Mouse (Mus musculus): ENCODE results near the gene Asgr2.
A peak's percentile ranks its signal among the peaks of the same experiment; 100 is the strongest.
"Not testable (repeated sequence)": the region's sequence is repeated elsewhere in the genome, so short reads cannot be mapped to it uniquely, and the experiment has no call there.

Asgr2 gene

DNA sequence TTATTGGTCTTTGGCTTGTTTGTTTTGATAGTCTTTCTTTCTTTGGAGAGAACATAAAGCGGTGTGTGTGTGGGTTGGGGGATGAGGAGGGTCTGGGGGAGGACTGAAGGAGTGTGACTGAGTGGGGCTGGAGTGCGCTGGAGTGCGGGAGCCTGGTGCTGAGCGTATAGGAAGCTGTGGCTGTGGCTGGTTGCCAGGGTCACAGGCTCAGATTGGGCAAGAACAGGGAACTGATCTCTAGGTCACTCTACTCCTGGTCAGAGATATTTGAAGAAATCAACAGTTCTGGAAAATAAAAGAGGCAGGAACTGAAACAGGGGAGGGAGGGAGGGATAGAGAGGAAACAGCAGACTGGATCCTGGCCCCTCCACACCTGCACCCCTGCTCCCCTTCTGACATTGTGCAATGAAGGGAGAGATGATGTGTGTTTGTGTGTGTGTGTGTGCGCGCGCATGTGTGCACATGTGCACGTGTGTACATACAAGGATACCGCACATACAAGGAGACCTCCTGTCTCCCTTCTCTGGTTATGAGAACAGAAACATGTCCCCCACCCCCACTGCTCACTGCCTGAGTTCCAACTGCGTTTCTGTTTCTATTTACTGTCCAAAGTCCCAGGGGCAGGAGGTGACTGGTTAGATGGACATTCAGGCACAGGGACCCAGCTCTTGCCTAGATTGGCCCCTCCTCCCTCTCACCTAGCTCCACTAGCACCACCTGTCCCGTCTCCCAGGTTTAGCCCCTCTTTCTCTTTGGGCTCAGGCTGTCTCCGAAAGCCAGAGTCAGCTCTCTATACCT is at the start of gene Asgr2:
TSS of gene Asgr2 (plus strand) at position 659 of the 798 bp plus-strand sequence.
- no peak for DNase-seq (ENCODE audit: low spot score in 2 of 2)

DNA sequence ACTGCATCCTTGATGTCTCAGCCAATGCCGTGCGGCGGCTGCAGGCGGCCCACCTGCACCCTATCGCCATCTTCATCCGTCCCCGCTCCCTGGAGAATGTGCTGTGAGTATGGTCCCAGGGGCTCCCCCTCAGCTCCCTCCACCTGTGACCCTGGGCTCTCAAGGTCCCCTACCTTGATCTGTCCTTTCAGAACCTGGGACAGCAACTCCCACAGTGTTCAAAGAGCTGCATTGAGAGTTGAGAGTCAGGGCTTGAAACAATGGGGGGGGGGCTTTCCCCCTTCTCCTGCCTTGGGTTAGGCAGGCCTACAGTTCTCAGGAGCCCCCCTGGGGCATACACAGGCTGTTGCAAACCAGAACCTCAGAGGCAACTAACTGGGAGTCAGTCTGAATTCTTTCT is 48.8 kb upstream of the Asgr2 start:
- no peak for DNase-seq (ENCODE audit: low spot score in 2 of 2)

DNA sequence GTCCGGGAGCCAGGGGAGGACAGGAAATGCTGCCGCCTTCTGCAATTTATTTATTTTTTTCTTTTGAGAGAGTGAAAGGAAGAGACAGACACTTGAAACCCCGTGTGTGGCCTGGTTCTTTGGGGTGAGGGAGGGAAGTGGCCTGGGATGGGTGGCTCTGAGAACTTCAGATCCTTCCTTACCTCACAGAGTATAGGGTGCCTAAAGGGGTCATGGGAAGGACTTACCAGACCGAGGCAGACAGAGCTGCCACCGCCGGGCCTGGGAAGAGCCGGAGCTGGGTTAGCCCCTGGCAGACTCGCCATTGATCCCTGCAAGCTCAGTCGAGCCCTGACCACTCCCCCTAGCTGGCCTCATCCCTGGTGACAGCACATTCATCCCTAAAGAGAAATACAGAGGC is 47.0 kb upstream of the Asgr2 start:
- DNase-seq (ENCODE audit: low spot score in 2 of 2): no peak

DNA sequence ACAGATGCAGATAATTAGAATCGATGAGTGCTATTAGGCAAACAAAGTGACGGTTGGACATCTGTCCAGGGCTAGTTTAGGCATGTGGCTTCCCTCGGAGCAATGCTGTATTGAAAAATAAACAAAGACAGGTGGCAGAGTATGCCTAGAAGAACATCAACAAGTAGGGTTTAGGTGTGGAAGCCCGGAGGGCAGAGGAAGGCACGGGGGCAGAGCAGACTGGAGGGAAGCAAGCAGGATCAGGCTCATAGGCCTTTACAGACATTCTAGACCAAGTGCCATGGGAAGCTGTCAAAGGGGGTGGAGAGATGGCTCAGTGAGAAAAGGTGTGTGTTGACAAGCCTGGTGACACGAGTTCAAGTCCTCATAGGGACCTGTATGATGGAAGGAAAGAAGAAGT is 43.1 kb upstream of the Asgr2 start:
- DNase-seq (ENCODE audit: low spot score in 2 of 2): no peak

DNA sequence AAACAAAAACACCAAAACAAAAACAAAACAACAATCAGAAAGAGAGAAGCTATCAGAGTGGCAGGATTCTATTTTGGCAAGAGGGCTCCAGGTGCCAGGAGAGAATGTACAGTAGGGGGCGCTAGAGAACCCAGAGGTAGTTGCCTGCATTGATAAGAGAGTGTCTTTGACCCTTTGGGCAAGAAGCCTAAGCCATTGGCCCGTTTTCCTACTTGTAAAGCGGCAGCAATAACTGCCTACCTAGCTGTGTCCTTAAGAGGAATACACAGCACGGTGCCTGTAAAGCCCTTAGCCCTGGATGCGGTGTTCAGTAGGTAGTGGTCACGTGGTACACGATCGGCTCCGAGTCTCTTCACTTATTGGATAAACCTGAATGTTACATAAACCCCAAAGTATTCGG is 42.6 kb upstream of the Asgr2 start:
- DNase-seq (ENCODE audit: low spot score in 2 of 2): no peak

DNA sequence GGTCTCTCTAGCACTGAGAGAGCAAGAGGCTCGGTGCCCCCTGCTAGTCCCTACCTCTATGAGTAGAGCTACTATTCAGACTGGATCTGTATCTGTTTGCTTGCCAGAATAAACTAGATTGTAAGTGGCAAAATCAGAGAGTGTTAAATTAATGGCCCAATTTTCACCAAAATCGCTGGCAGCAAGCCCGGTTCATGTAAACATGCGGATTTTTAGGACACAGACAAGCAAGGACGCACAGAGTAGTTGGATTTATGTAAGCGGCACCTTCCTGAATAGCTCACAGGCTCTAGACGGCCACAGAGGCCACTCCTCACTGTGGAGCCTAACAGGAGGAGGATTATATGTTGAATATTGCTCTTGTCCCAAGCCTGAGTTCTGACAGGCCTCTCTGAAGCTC is 39.3 kb upstream of the Asgr2 start:
- no peak for DNase-seq (ENCODE audit: low spot score in 2 of 2)

DNA sequence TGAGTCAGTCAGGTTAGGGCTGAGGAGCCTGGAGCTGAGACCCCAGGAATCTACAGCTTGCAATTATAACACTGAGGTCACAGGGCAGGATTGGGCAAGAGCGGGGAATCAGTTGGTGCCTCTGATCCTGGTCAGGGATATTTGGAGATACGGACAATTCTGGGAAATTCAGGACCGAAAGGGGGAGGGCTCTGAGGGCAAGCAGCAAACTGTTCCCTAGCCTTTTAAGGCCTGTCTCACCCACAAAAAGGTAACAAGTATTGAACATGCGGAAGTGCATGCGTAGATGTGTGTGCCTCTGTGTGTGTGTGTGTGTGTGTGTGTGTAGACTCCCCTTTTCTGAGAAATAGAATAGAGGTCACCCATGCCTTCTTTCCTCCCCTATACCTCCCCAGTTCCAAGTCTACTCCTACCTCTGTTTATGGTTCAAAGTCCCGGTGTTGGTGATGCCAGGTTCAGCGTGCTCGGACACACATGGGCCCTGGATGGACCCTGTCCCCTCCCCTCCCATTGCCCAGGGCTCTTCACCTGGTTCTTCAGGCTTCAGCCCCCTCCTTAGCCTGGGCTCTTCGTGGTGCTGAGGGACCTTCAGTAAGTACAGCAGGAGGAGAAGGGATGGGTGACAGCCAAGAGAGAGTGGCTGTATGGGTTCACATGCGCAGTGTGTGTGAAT is 38.4 kb upstream of the Asgr2 start, which contains the start of gene Asgr1:
TSS of gene Asgr1 (plus strand) at position 188 of the 673 bp plus-strand sequence.
- no peak for DNase-seq (ENCODE audit: low spot score in 2 of 2)

DNA sequence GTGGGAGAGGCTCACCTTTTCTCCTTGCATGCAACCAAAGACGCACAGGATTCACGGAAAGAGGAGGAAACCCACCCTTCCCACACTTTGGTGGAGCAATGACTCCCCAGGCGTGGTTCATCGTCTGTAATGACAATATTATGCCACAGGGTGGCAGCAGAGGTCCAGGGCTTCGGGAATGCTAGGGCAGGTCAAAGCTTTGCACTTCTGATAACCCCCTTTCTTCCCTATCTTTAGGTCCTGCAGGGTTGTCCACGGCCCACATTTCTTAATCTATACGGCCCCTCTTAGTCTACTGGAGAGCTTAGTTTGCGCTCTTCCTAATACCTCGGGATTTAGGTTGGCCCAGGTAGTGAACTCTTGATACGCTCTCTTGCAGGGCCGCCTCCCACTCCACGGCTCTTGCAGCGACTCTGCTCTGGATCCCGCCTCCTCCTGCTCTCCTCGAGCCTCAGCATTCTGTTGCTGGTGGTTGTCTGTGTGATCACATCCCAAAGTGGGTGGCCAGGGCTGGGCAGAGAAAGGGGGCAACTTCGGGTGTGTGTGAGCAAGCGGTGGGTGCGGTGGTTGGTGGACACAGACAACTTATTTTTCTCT is 36.7 kb upstream of the Asgr2 start:
- peak in 1 of 2 experiments; percentile 65 for DNase-seq (ENCODE audit: low spot score in 2 of 2)

DNA sequence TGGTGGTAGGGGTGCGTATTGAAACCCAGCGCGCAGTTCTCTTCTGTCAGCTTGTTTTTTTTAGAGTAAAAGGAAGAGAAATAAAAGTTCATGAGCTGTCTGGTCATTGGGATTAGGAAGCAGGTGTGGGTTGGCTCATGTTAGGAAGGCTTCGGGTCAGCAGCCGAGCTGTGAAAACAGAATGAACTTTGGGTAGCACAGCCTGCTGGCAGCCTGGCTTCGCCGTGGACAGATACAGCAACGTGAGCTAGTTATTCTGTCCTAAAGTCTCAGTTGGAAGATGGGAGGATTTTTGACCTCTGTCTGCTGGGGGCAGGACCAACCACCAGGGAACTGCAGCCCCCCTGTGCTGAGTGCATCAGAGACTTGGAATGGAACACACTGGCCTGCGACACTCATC is 34.6 kb upstream of the Asgr2 start:
- DNase-seq (ENCODE audit: low spot score in 2 of 2): no peak

DNA sequence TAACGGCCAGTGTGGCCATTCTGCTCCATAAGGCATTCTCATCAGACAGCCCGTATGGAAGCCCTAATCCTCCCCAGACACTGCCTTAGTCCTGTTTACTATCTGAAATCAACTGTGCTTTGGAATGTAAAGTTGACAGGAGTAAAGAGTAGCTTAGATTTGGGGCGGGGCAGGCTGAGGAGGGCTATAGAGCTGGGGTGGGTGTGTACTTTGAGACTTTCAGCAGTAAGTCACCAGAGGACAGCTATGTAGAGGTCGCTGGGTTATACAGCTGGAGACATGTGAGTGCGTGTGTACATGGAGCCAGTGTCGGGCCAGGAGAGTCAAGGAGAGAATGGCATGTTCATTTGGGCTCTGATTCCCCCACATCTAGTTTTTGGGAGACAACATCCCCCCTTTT is 32.5 kb upstream of the Asgr2 start:
- no peak for DNase-seq (ENCODE audit: low spot score in 2 of 2)

DNA sequence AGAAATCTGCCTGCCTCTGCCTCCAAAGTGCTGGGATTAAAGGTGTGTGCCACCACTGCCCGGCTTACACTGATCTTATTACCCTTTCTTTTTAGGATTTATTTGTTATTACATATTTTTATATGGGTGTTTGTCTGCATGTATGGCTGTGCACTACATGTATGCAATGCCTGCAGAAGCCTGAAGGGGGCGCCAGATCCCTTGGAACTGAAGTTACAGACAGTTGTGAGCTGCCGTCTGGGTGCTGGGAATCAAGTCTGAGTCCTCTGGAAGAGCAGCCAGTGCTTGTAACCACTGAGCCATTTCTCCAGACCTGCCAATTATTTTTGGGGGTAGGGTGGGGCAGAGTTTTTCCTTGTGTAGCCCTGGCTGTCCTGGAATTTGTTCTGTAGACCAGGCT is 29.4 kb upstream of the Asgr2 start:
- DNase-seq (ENCODE audit: low spot score in 2 of 2): no peak

DNA sequence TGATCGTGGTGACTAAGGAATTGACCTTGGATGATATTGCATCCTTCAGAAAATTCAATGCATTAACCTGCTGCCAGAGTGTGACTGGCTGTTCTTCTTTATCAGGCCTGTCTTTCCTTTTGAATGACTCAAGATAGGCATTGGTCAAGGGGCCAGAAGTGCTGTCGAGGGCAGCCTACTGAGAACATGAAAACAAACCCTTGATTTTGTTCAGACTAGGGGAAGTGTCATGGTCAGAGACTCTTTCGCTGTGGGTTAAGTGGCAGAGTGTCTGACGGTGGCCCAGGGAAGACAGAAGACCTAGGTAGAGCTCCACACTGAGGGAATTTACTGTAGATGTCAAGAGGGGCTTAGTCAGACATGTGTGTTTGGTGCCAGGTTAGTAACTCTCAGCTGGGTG is 25.7 kb upstream of the Asgr2 start:
- DNase-seq (ENCODE audit: low spot score in 2 of 2): no peak

DNA sequence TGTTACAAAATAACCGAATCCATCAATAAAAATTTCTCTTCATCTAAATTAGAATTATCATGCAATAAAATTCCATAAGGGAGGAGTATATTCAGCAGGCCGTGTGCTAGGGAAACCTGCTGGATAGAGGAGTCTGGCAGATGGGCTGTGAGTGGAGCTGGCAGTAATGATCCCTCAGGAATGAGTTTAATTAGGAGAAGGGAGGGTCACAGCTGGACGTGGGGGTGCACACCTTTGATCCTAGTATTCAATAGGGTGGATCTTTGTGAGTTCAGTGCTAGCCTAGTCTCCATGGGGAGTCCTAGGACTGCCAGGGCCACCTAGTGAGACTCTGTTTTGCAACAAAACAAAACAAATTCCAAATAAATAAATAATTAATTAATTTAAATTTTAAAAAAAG is 24.2 kb upstream of the Asgr2 start:
- DNase-seq (ENCODE audit: low spot score in 2 of 2): no peak

DNA sequence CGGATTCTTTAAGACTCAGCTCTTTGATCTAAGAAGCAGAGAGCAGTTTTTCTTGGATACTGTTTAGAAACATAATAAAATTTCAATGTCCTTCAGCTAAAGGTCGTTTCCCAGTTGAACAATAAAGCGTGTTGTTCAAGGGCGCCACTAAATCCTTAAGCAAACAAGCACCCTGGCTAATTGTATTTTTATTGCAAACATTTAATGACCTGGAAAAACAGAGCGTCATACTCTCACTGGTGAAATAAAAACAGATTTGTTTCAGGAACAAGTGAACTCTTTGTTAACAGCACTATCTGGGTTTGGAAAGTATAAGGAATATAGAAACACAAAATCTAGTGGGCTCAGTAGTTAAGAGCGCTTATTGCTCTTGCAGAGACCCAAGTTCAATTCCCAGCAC is 22.4 kb upstream of the Asgr2 start:
- DNase-seq (ENCODE audit: low spot score in 2 of 2): no peak

DNA sequence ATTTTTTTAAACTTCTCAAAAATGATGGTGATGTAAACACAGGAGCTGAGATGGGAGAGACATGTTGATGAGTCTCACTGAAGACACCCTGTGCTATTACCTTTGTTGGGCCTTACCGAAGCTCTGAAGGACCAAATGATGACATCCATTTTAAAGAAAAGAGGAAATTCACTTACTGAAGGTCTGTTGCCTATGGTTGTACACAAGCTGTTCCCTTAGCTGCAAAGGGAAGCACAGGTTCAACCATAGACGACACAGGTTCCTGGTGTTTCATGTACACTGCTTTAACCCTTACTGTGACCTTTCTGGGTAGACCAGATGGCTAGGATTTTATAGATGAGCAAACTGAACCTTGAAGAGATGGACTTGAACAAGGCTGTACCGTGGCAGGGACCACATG is 21.8 kb upstream of the Asgr2 start:
- not testable (repeated sequence) for DNase-seq (ENCODE audit: low spot score in 2 of 2)

DNA sequence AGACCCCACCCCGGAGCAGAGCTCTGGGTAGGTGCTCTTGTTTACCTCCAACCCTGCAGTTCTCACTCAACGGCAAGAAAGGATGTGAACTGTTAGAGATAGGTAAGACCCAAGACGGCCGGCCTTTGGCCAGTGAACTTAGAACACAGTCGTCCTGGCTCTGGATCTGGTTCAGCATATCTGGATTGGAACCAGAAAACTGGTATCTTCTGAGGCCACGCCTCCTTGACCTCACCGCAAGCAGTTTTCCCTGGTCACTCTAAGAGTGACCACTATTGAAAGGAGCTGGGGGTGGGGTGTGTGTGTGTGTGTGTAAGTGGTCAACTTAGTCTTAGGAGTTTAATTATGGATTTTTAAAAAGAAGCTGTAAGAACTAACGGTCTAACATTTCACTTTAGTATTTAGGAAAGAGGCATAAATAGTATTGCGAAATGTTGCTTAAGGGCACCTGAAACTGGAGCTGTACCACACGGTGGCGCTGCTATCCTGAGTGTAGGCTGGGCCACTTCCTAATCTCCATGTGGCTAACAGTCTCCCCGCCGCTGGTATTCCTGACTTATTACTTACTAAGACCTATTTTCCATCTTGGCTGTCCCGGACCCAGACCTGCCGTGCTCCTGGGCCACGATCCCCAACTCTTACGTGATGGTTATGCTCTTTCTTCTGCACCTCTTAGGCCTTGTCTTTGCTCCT is 17.9 kb upstream of the Asgr2 start:
- DNase-seq (ENCODE audit: low spot score in 2 of 2): peak in 1 of 2 experiments; percentile 80

DNA sequence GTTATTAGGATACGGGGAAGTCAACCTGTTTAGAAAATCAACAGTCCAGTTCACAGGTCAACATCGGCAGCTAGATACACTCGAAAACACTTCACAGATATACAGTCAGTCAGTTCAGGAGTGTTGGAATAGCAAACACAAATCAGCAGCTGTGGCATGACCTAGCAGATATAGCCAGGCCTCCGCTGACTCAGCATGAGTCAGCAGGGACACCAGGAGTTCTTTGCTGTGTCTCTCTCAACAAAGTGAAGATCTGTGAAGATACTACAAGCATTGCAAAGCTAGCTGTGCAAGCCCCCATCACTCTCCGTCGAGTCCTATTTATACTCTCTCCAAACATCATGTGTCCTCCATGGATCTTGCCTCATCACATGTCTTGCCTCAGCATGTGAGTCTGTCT is 16.9 kb upstream of the Asgr2 start:
- no peak for DNase-seq (ENCODE audit: low spot score in 2 of 2)

DNA sequence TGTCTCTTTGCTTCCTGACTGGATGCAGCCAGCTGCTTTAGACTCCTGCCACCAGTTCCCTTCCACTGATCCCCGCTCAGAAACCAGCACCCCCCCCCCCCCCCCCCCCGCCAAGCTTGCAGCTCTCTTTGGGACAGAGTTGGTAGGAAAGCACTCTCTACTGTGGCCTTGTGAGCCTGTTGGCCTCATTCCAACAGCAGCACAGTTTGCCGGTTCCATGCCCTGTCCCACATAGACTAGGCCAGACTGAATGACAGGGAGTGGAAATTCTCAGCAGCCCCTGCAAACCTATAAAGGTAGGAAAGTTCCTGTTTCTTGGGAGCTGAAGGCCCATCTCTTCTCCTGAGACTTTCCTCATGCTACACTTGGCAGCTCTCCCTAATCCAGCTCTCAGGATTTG is 15.0 kb upstream of the Asgr2 start:
- DNase-seq (ENCODE audit: low spot score in 2 of 2): no peak

DNA sequence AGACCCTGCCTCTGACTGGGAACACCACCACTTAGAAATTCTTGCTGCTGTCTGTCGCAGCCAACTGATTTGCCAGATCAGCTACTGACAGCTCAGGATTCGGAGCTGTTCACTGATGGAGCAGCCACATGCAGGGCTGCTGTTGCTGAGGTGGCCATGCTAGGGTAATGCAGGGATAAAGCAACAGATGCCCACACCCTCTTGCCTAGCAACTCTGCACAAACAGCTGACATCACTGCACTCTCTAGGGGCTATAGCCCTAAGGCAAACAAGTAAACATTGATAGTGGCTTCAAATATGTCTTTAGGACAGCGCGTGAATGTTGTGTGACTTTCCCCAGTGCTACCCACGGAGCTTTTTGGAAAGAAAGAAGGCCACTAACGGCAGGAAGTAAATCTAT is 13.3 kb upstream of the Asgr2 start:
- no peak for DNase-seq (ENCODE audit: low spot score in 2 of 2)

DNA sequence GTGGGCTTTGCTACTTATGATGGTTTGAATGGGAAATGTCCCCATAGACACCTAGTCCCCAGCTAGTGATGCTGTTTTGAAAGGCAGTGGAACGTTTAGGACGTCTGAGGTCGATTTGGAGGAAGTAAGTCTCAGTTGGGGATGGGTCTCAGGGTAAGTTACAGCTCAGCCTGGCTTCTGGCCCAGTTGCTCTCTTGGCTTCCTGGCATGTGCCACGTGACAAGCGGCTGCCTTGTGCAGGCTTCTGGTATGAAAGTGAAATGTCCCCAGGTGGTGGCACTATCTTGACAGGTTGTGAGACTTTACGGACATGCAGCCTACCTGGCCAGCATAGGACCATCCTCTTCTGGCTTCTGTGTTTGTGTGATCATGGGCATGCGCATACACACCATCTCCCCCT is 12.5 kb upstream of the Asgr2 start:
- no peak for DNase-seq (ENCODE audit: low spot score in 2 of 2)

DNA sequence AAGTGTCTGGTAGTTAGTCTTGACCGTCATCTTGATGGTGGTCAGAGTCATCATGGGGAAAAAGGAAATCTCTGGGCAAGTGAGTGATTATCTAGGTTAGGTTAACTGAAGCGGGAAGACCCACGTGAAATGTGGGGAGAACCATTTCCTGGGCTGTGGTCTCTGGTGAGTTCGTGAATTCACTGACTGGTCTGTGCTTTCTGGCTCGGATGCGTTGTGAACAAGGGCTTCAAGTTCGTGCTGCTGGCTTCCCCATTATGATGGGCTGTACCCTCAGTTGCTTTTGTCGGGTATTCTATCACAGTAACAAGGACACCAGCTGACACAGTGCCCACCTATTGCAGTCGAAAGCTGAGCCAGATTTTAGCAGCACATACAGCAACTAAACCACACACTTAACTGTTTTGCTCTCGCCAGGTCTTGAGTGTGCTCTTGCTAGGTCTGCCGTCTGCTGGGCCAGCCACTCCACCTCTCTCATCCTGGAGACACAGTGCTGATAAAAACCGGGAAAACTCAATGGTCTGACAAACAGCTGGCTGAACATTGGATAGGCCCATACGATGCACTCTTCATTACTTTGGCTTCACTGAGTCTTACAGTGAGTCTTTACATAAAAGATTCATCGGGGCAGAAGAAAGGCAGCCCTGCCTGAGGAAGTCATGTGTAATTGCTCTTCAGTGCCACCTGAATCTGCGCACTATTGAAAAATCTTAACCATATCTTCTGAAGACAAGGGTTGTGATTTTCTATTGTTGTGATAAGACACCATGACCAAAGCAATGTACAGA is 11.4 kb upstream of the Asgr2 start:
- no peak for DNase-seq (ENCODE audit: low spot score in 2 of 2)

DNA sequence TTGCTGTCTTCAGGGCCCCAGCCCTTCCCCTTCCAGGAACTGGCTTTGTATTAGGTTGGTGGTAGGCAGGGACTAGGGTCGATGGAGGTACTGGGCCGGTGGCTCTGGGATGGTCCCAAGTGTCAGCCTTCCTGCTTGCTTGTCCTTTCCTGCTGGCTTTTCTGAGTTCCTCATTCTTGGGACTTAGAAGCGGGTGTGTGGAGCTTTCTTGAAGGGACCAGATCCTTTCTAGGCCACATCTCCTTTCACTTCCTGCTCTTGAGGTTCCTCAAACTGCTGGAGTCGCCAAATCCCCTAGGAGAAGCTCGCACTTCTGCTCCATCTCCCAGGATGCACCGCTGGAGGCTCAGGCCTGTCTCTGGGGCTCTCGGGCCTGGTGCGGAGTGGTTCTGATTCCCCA is 7.9 kb upstream of the Asgr2 start:
- peak in 1 of 2 experiments; percentile 9 for DNase-seq (ENCODE audit: low spot score in 2 of 2)

Measured in left cerebral cortex, adult 9 months (tissue).